Mouse (Mus musculus): ENCODE data around the gene Scgb1b3. TPM values are rescaled to one million over a fixed set of nuclear protein-coding genes. Genes with fewer than 3 reads are reported as not detected.

Scgb1b3 gene
- polyA plus RNA-seq (2015; fragmentation: Nextera tagmentation; extraction: Ambion mirVana): not detected in 2 replicates

DNA sequence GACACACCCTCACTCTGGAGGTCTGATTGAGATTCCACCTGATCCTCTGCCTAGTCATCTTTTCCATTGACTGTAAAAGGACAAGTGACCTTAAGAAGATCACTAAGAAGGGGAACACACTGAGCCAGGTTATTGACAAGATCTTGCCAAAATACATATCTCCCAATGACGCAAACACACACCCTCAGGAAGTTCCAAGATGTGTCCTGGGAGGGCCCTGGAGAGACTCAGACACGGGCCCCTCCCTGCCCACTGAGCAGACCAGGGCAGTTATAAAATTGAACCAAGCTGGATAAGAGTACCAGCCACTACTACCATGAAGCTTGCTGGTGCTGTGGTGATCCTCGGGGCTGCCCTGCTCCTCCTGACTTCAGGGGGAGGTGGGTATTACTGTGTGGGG, at the start of gene Scgb1b3:
Gene Scgb1b3 (plus strand): TSS at position 301 of the 400 bp plus-strand sequence.
- Histone ChIP-seq H3K4me2 (ENCODE audit: low read depth, low read length) (no peak within 1 kb of the TSS), H3K4me1 (replicated peaks; ENCODE audit: control insufficient read depth, insufficient read depth, low read length) (no peaks in the 10 kb centered on the region), H3K9me3 (ENCODE audit: control insufficient read depth, low read length) (peaks cover 6% of the 10 kb centered on the region; the same call in 1 of the 2 replicates), H3K4me3 (ENCODE audit: low read length) (no peak within 1 kb of the TSS), H3K27ac (ENCODE audit: low read length) (no peak within 1 kb of the TSS), H3K36me3 (ENCODE audit: control insufficient read depth, insufficient read depth, low read length) (no peaks in the 10 kb centered on the region), H3K9ac (ENCODE audit: low read length) (no peak within 1 kb of the TSS), H3K27me3 (ENCODE audit: control insufficient read depth, insufficient read depth, low read depth, low read length) (no peaks in the 10 kb centered on the region)
- no peak for ATAC-seq (ENCODE audit: low read depth)
- WGBS: 75% methylated on average over 3 of the region's 3 CpGs

DNA sequence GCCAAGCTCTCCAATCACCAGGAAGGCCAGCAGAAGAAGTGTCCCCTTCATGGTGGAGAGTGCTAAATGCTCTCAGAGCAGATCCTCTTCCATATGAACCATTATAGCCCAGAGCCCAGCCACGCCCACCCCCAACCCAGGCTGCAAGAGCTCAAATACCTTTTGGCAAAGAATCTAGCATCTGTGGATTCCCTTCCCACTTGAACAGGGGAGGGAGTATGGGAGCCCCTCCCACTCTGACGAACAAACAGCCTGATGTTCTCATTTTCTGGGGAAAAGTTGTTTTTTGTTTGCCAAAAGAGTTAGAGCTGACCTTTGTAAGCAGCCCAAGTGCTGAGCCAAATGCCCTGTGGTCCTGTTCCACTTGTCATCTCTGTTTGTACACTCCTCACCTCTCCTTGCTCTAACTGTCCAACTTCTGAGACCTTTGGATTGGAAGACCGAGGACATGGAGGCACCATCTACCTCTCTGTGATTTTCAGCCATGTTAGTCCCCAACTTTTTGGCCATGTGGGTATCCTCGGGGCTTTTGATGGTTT, 13.3 kb upstream of the Scgb1b3 start, which contains the start of gene Scgb2b3:
Gene Scgb2b3 (minus strand): TSS at position 51 of the 539 bp plus-strand sequence.
- H3K4me2 ChIP-seq (ENCODE audit: low read depth, low read length): no peak within 1 kb of the TSS
- H3K27me3 ChIP-seq (ENCODE audit: control insufficient read depth, insufficient read depth, low read depth, low read length): no peaks in the 10 kb centered on the region
- no peak within 1 kb of the TSS for H3K4me3 ChIP-seq (ENCODE audit: low read length)
- 62% methylated on average over 4 of the region's 4 CpGs for WGBS
- H3K9ac ChIP-seq (ENCODE audit: low read length): no peak within 1 kb of the TSS
- no peak for ATAC-seq (ENCODE audit: low read depth)
- H3K4me1 ChIP-seq (replicated peaks; ENCODE audit: control insufficient read depth, insufficient read depth, low read length): no peaks in the 10 kb centered on the region
- no peak within 1 kb of the TSS for H3K27ac ChIP-seq (ENCODE audit: low read length)
- peaks cover 4% of the 10 kb centered on the region; the same call in 1 of the 2 replicates for H3K9me3 ChIP-seq (ENCODE audit: control insufficient read depth, low read length)
- no peaks in the 10 kb centered on the region for H3K36me3 ChIP-seq (ENCODE audit: control insufficient read depth, insufficient read depth, low read length)

Other genes with a start within 250 kb of the Scgb1b3 start
- 0.64 and 0.89 TPM in 2 replicates for gene Scn1b, start 248.6 kb upstream of the Scgb1b3 start, polyA plus RNA-seq (2015; fragmentation: Nextera tagmentation; extraction: Ambion mirVana)
- 68.1 and 72.2 TPM in 2 replicates for gene Gramd1a, start 219.7 kb upstream of the Scgb1b3 start, polyA plus RNA-seq (2015; fragmentation: Nextera tagmentation; extraction: Ambion mirVana)
- gene Scgb2b2, start 85.1 kb upstream of the Scgb1b3 start, polyA plus RNA-seq (2015; fragmentation: Nextera tagmentation; extraction: Ambion mirVana): not detected in 2 replicates
- gene Scgb1b2, start 83.8 kb upstream of the Scgb1b3 start, polyA plus RNA-seq (2015; fragmentation: Nextera tagmentation; extraction: Ambion mirVana): not detected in 2 replicates
- not detected in 2 replicates for gene Scgb2b3, start 13.5 kb upstream of the Scgb1b3 start, polyA plus RNA-seq (2015; fragmentation: Nextera tagmentation; extraction: Ambion mirVana)

Measured in lung, embryonic 16.5 days (tissue).